Mouse (Mus musculus) kidney, adult 2 months (tissue): ENCODE measurements at regions not wholly inside any gene's neighbourhood (a gene's known extent, or its start where the extent isn't known, plus 50 kb on each side); places are given as distances from the start of the nearest gene placed in this dataset.

Experiments
- DNase-seq: peaks from one replicate; pipeline ENCODE4 v3.0.0; 2021
- H3K27ac ChIP-seq: fragments of 200-500 bp; 2 replicates; pipeline ENCODE4 v1.5.1; 2012; ENCODE audit warnings: low read depth, low read length, control low read depth, inconsistent platforms; ENCODE audit not compliant: insufficient read depth
- H3K27me3 ChIP-seq: fragments of 200-500 bp; replicated peaks from 2 replicates; pipeline ENCODE4 v1.6.1; 2012; ENCODE audit warnings: mild to moderate bottlenecking, moderate library complexity, low read length, inconsistent platforms; ENCODE audit not compliant: control insufficient read depth, insufficient read depth
- H3K36me3 ChIP-seq: fragments of 200-500 bp; 2 replicates; pipeline ENCODE4 v1.6.1; 2012; ENCODE audit warnings: mild to moderate bottlenecking, moderate library complexity, low read length, inconsistent platforms; ENCODE audit not compliant: control insufficient read depth, insufficient read depth
- H3K4me1 ChIP-seq: fragments of 200-500 bp; 2 replicates; pipeline ENCODE4 v1.6.1; 2011; ENCODE audit warnings: low read length; ENCODE audit not compliant: control insufficient read depth, insufficient read depth
- H3K4me3 ChIP-seq: fragments of 200-500 bp; 2 replicates; pipeline ENCODE4 v1.5.1; 2011; ENCODE audit warnings: mild to moderate bottlenecking, low read depth, low read length, control low read depth; ENCODE audit not compliant: insufficient read depth
- CTCF ChIP-seq: fragments of 200-500 bp; conservative IDR thresholded peaks from 2 replicates; pipeline ENCODE4 v1.5.1; 2011; ENCODE audit warnings: low read depth, mild to moderate bottlenecking, control low read depth, low read length, moderate library complexity, mixed read lengths; ENCODE audit not compliant: insufficient read depth, insufficient read length
- POLR2A ChIP-seq: fragments of 200-500 bp; IDR thresholded peaks from one replicate; pipeline ENCODE4 v1.6.1; 2011; ENCODE audit warnings: low read depth, low read length, control low read depth
- WGBS: fragments of 180-500 bp; shearing (Covaris S2); methylation state at CpG from one replicate; pipeline ENCODE4 v1.1.7; 2018; 5-methylcytosine and 5-hydroxymethylcytosine counted together

DNA sequence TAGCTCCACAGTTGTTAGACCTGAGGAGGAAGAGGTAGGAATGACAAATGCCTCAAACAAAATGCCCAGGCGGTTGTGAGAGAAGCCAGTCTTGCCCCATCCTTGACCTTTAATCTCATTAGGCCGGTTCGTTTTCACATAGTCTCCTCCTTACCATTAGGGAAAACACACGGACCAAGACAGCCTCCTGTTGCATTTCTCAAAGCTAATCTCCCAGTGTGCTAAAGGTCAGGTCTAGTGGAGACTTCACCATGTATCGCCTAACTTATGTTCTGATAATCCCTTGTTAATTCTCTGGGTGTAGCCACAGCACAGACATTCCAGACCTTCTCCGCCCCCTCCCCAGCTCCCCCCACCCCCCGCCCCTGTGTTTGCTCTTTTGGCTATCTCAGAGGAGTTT is 174.5 kb downstream of the Tbx18 start:
- 33% methylated on average over 7 of the region's 7 CpGs for WGBS
- no peaks in the 10 kb centered on the region for H3K4me1 ChIP-seq
- no peak for DNase-seq

DNA sequence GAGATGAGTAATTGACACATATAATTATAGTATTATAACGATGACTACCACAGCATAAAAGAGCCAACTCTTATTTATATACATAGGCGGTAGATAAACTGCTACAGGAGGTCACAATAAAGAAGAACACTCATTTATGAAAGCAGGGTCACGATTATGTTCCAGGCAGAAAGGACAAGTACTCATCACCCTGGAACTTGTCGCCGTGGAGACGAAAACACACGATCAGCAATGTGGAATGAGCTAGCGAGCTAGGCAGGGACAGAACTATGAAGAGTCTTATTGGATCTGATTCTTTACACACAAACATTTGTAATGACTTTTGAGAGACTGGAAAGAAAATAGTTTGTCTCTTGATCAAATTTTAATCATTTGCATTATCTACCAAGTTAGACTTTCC is 197.9 kb downstream of the Tbx18 start:
- no peak overlapping the region for H3K4me3 ChIP-seq
- no peak overlapping the region for H3K27ac ChIP-seq
- TF ChIP-seq POLR2A (no peak), CTCF (no peak)
- H3K36me3 ChIP-seq: no peaks in the 10 kb centered on the region
- no peaks in the 10 kb centered on the region for H3K4me1 ChIP-seq
- no peak for DNase-seq
- WGBS: 79% methylated on average over 8 of the region's 8 CpGs
- no peaks in the 10 kb centered on the region for H3K27me3 ChIP-seq

More for the DNA sequence above, 174.5 kb downstream of the Tbx18 start:
- no peaks in the 10 kb centered on the region for H3K27me3 ChIP-seq
- no peak overlapping the region for H3K4me3 ChIP-seq
- H3K36me3 ChIP-seq: no peaks in the 10 kb centered on the region
- no peak overlapping the region for H3K27ac ChIP-seq
- TF ChIP-seq POLR2A (no peak), CTCF (no peak)

DNA sequence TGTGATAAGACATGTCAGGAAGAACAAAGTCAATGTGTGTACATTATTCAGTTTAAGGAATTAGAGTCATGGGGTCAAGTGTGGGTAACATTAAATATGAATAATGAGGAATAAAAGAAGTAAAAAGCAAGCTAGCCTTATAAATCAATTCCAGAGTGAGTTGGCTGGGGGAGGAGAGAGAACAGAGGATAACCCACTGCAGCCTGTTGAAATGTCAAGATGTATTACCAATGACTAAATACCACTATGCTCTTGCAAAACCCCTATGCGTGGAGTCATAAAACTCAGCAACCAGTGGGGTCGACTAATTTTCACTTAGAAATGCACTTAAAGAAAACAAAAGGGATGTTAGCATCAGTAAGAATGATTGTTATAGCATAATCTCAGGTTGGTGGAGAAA is 201.2 kb downstream of the Tbx18 start:
- no peaks in the 10 kb centered on the region for H3K27me3 ChIP-seq
- no peak overlapping the region for H3K4me3 ChIP-seq
- no peak overlapping the region for H3K27ac ChIP-seq
- DNase-seq: no peak
- H3K36me3 ChIP-seq: no peaks in the 10 kb centered on the region
- TF ChIP-seq CTCF: no peak
- no peak for TF ChIP-seq POLR2A
- H3K4me1 ChIP-seq: no peaks in the 10 kb centered on the region
- WGBS: 65% methylated on average over 2 of the region's 2 CpGs

DNA sequence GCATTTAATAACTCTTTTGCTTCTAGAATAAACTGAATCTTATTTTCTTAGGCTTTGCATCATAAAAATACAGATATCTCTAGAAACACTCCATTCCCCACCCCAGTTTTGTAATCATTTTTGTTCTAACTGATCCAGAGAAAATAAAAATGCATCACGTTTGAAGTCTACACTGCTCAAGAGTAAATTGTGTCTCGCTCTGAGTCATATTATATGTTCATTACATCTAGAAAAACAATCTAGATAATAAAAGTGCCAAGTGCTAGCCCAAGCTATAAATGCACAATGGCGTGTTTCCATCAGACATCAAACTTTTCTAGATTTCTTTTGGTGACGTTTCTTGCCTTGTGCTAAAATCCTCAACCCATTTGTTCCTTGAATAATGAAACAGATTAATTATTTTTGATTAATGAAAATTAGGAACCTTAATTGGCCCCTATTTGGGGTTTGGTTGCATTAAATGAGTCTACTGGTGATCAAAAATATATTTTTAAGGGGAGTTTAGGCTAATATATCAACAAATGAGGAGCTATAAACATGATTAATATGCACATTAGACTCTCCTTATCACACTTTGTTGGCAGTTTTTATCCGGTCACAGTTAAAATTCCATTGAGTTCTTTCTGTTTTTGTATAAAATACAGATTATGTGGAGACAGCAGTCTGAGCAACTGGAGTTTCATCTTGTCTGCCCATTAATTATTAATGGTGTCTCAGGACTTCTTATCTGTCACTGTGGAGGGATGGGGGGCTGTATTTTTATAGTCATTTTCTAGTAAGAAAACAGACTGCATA is 206.0 kb downstream of the Tbx18 start:
- Histone ChIP-seq H3K4me1 (no peaks in the 10 kb centered on the region), H3K27ac (no peak overlapping the region), H3K36me3 (no peaks in the 10 kb centered on the region), H3K27me3 (no peaks in the 10 kb centered on the region), H3K4me3 (no peak overlapping the region)
- no peak for DNase-seq
- no peak for TF ChIP-seq CTCF
- 47% methylated on average over 5 of the region's 5 CpGs for WGBS

DNA sequence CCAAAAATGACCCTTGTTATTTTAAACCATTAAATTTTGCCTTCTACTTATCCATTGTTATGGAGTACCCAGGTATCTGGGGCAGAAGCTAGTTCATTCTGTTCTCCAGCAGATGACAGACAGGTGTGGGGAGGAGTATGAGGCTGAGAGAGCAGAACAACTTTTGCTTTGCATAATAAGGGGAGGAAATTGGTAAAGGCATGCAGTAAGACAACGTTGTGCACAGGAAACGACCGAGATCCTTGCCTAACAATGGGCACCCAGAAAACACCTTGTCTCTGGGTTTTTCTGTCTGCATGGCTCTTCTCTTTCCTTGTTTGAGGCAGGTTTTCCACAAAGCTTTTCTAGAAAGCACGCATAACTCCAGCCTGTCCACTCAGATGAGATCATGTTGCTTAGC is 220.4 kb downstream of the Tbx18 start:
- H3K4me3 ChIP-seq: no peak overlapping the region
- H3K4me1 ChIP-seq: no peaks in the 10 kb centered on the region
- WGBS: 69% methylated on average over 4 of the region's 4 CpGs
- H3K27ac ChIP-seq: no peak overlapping the region
- TF ChIP-seq POLR2A (no peak), CTCF (no peak)
- H3K27me3 ChIP-seq: no peaks in the 10 kb centered on the region
- no peaks in the 10 kb centered on the region for H3K36me3 ChIP-seq
- no peak for DNase-seq

DNA sequence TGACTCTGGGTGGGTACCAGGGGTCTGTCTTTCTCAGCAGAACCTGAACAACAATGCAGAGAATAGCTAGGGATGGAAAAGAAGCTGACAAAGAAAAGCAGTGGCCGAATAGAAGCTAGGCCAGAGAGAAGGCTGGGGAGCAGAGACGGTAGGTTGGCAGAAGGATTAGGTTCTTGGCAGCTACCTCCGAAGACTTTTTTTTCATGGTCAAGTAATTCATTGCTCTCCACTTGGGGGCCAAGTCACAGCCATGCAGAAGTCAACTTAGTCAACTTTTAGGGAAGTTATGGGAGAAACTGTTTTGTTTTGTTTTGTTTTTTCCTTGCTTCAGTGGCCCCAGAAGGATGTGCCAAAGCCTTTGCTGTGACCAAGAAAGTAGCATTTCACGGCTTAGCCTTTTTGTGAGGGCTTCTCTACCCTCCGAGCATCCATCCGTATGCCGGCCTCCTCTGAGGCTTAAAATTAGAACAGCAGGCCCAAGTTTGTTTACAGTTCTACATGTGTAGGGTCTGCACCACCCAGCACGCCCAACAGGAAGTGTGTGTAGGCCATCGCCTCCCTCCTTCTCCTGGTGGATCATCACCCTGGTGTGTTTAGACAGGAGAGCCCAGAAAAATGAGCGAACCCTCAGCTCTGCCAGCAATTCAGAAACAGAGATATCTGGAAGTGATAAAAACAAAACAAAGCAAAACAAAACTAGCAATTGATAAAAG is 226.2 kb downstream of the Tbx18 start:
- DNase-seq: no peak
- Histone ChIP-seq H3K27ac (no peak overlapping the region), H3K36me3 (no peaks in the 10 kb centered on the region), H3K27me3 (no peaks in the 10 kb centered on the region), H3K4me3 (no peak overlapping the region), H3K4me1 (no peaks in the 10 kb centered on the region)
- WGBS: 48% methylated on average over 10 of the region's 10 CpGs
- TF ChIP-seq POLR2A: no peak
- no peak for TF ChIP-seq CTCF

DNA sequence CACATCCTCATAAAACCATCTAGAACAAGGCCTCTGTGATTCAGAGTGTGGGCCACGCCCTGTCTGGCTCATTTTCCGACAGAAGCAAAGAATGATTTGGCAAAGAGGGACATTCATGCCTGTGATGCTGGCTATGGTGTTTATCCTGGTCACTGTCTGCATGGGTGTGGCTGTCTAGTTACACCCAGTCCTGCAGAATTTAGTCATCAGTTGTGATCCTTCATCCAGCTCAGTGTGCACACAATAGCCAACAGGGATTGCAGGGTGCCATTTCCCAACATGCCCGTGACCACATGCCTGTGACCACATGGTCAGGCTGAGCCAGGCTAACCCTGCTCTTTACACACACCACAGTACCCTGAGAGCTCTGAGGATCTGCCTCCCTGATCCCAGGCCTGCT is 208.8 kb upstream of the Cep162 start:
- no peak for TF ChIP-seq CTCF
- no peak for TF ChIP-seq POLR2A
- no peak for DNase-seq

More for the DNA sequence above, 208.8 kb upstream of the Cep162 start:
- Histone ChIP-seq H3K27me3 (no peaks in the 10 kb centered on the region; the same call in 1 of the 2 replicates), H3K4me1 (no peaks in the 10 kb centered on the region), H3K36me3 (no peaks in the 10 kb centered on the region), H3K4me3 (no peak overlapping the region), H3K27ac (no peak overlapping the region)
- 74% methylated on average over 3 of the region's 3 CpGs for WGBS
